Mouse (Mus musculus) NIH3T3 (cell line): ENCODE measurements around the gene Fig4.

Experiments used
- DNase-seq: peaks from one replicate; pipeline ENCODE4 v3.0.0-alpha.2; 2012; ENCODE audit warnings: low read depth

Gene Fig4

DNA sequence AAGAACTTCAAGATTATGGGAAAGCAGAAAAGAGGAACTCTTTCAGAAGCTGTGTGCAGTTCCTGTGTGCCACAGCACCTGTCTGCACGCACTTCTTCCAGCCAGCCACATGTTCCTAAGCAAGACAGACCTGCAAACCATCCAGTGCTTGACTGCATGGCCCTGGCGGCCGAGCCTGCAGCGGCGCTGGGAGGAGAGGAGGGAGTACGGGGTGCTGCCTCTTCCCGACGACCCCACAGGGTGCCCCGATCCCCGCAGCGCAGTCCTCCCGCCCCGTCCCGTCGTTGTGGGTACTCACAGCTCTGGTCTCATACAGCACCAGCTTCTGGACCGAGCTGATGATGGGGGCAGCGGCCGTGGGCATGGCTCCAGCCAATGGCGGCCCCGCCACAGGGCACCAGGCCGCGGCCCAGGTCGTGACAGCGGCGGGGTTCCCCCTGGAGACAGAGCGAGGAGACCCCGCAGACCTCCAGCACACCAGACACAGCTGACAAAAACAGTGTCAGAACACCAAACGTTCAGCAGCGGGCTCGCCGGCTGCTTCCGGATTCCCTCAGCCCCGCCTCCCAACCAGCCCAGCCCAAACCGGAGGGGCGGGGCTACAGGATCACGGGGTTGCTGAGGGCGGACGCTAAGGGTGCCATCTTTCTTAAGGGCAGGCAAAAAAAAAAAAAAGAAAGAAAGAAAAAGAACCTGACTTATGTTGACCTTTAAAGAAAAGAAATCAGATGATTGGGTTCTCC is at the start of gene Fig4:
Fig4 (minus strand) TSS at position 572 of the 743 bp plus-strand sequence.
- peak; percentile 97 for DNase-seq

DNA sequence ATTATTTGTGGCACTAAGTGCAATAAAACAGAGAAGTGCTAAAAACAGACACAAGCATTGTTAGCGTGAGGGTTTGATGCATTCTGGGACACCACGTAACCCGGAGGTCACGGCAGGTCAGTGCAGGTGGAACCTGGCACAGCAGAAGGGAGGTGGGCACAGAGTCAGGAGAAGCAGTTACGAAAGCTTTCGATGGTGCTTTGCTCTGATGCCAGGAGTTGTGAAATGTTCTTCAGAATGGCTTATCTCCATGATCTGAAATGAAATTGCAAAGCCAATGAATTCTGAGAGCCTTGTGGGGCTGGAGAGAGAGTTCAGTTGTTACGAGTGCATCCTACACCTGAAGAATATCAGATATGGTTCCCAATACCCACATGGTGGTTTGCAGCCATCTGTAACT is 38.3 kb upstream of the Fig4 start:
- DNase-seq = no peak

DNA sequence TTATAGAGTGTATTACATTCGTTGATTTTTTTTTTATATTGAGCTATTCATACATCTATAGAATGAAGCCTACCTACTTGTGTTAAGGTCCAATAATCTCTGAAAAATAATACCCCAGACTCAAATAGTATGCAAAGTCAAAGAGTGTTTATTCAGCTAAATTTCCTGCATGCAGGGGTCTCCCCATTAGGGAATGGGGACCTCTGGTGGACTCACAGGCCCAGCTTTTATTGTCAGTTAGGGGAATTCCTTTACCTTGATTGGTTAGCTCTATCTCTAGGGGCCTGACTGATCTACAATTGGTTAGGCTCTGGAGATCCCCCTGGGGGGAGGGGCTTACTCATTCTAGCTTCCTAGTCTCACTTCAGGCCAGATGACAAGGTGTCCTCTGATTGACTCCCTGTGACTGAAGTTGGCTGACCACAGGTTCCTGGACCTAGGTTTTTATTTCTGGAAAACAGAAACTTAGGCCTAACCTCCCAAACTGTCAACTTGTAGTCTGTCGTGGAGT is 29.5 kb upstream of the Fig4 start:
- DNase-seq = no peak

DNA sequence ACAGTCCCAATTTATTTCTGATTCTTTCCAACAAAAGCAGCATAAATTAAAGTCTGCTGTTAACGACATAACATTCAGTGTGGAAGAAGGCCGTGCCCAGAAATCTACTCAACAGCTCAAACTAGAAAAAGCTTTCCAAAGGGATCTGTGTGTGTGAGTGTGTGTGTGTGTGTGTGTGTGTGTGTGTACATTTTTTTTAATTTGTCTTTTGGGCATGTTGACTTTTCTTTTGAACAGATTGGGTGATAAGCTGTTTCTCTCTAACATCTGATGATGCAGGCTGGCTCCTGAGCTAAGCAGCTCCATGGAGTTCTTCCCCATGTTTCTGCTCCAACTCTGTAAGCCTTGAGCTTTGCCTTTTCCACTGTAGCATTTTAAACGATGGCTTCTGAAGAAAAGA is 12.8 kb upstream of the Fig4 start:
- no peak for DNase-seq

DNA sequence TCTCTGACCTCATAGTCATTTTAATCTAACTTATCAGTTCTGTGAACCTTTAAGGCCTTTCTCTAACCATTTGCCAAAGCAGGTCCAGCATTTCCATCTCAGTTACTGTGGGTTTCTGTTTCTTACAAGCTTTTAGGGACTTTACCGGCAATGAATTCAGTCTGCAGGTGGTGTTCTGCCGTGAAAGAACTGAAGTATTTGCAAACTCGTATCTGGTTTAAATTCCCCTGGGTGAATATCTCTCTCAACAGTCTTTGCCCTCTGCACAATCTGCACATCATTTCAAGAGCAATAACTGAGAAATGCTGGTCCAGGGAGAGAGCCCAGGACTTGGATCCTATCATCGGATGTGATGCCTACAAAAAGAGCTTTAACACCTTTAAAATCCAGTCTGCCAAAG is 5.1 kb upstream of the Fig4 start:
- DNase-seq = no peak

DNA sequence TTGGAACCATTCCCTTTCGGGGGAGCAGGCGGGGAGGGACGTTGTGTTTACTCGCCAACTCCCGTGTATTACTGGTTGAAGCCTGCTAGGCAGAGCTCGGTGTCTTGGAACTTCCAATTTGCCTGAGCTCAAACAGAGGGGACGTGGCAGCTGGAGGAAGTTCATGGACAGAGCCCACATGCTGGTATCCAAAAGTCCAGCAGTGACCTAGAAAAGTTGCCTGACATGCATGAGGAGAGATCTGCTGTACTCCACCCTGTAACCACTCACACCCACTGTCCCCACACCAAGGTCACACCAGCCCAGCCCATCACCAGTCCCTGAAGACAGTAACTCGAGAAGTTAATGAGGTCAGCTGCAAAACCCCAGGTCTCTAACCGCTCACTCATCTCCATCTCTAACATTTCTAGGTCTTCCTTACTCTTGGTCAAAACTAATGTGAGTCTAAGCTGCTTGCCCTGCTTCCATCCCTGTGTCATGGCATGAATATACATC is 1.9 kb upstream of the Fig4 start:
- no peak for DNase-seq

DNA sequence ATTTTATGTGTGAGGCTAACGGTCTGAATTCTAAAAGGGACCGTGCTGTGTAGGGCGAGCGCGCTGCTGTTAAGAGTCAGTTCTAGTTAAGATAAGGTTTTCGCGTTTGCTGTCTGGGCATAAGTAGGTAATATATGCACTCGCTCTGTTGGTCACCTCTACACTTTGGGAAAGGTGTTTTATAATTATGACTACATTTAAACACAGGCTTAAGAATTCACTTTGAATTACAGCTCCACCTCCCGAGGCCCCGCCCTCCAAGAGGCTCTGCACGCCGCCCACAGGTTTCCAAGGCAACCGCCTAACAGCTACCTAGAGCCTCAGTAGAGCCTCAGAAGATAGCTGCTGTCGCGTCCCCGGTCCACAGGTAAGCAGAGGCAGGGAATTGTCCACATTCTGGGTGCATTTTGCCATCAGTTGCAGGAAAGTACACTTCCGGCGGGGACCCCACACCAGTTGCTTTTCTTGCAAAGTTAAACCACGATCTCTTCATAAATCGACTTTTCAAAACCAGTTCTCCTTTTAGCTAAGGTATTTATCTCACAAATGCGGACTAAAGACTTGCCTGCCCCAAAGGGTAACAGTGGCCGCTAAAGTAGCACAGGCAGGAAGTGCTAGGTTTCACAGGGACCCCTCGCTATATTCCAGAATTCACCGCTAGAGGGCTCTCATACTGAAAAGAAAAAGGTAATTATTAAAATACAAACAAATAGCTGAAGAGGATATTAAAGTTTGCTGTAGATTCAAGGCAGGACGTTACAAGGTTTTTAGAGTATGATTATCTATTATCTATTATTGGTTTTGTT is 782 bp upstream of the Fig4 start, which contains the start of gene Ak9:
Ak9 (plus strand) TSS at position 342 of the 806 bp plus-strand sequence.
- peak; percentile 93 for DNase-seq

DNA sequence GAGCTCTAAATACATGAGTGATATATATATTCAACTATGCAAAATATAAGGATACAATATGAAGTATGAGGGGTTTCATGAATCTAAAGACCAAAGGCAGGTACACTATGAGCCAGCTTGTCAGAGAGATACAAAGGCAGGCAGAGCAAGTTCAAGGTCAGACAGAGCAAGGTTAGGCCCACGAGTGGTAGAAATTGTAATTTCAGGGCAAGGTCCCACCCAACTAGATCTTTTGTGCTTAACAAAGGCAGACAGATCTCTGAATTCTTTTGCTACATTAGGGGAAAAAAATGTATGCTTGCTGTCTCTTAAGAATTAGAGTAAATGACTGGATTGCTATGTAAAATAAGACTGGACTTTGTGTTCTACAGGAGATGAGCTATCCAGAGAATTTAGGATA is 2.9 kb downstream of the Fig4 start:
- DNase-seq = no peak

DNA sequence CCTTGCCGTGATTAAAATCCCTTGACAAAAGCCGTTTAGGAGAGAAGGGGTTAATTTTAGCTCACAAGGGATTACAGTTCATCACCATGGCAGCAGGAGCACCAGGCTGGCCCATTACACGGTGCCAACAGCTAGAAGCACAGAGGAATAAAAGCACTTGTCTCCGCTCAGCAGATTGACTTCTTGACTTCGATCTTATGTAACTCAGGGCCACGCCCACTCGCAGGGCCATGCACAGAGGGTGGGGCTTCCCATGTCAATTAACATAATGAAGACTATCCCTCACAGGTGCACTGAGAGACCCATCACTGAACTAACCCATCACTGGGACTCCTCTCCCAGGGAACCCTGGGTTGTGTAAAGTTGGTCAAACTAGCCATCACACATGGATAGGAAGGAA is 7.9 kb downstream of the Fig4 start:
- DNase-seq = no peak

DNA sequence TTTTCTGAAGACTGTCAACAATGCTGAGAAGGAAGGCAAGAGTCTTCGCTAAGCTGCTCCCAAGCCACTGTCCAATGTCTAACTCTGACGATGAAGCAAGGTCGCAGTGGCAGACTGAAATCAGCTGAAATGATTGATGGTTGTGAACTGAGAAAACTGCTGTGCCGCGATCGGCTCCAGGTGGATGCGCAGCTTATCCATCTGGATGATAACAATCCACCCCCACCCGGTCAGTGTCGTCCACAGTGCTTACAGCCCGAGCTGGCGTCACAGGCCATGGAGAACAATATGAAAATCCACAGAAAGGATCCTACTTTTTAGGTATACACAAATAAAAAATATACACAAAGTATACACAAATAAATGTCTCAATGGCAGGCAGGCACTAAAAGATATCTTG is 8.3 kb downstream of the Fig4 start:
- DNase-seq = no peak

DNA sequence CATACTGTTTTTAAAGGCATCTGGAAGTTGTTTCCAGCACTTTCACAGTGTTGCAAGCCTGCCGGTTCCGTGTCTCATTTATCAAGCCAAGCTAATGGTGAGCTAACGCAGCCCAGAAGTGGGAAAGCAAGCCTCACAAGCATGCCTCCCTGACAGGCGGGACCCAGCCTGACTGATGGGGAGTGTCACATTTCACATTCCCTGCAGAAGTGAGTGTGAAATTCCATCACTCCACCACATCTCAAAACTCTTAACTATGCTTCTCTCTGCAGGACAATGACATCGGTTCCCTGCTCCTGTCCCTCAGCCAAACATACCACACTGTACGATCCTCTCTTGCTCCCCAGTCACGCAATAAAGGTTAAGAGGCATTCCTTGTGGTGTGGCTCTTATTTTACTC is 10.0 kb downstream of the Fig4 start:
- DNase-seq = peak; percentile 93

DNA sequence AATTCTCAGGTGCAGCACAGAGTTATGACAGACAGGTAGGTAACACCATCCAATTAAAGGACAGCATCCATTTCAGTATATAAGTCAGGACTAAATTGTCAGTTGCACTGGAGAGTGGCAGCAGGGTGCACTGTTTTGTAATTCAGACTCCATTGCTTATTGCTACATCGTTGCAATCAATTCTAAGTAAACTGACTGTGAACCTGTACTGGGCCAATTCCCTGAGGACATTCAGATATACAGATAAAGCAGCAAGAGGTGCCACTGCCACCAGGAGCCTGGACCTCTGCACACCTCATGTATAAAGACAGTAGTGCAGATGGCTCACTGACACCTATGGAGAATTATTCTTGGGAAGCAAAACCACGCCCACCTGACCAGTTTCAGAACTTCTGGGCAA is 12.0 kb downstream of the Fig4 start:
- DNase-seq = no peak

DNA sequence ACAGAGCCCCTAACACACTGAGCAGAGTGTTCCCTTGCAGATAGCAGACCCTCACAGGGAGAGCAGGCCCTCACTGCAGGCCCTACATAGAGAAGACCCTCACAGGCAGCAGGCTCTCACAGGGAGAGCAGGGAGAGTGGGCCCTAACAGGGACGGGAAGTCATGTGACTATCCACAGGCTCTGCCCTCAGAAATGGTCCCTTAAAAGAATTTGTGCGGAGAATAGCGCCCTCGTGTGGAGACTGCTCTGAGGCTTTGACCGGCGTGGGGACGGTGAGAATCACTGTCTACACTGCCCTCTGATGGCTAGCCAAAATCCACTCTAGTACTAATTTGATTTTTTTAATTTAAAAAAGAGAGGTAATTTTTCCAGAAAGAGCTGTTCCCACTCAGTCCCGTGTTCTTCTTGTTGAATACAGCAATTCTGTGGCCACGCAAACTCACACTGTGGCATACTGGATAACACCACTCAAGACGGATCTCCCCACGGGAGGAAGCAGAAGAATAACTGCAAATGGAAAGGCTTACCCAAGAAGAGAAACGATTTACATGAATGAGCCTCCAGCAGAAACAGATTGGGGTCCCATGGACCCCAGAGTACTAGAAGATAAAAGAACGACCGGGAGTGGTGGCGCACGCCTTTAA is 14.2 kb downstream of the Fig4 start:
- DNase-seq = peak; percentile 95

DNA sequence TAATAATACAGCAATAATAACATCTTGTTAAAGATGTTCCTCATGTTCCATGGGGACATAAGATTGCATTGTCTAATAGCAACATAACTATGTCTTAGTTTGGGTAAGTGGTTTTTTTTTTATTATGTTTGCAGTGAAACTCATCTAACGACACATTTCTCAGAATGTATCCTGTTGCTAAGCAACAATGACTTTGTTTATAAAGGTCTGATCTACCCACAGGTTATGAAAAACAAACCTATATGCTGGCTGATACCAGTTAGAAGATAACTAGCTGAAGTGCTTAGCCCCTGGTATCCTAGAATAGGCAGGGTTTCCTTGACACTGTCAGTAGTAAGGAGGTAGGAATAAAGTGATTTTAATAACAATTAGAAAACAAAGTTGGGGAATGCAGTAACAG is 15.0 kb downstream of the Fig4 start:
- no peak for DNase-seq

DNA sequence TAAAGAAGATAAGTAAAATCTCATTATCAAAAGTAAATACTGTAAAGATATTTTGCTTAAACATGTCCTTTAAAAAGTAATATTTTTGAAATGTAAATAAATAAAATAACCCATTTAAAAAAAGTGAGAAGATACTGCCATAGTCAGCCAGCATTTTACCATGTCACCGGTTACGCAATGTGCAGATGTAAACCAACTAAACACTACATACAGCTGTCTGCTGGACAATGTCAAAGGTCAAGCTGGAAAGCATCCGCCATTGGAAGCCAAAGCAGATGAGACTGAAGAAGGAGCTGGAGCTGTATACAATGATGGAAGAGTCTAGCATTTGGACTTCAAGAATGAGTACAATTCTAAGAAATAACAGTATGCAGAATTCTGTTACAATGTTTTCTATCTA is 15.4 kb downstream of the Fig4 start:
- peak; percentile 42 for DNase-seq

DNA sequence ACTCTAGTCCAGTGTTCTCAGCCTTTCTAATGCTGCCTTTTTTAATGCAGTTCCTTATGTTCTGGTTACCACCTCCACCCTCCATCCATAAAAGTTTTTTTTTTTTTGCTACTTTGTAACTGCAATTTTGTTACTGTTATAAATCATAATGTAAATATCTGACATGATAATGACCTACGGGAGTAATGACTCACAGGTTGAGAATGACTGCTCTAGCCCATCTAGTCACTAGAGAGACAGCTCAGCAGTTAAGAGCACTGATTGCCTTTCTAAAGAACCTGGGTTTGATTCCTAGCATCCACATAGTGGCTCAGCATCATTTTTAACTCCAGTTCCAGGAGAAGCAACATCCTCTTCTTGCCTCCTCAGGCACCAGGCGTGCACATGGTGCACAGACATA is 21.0 kb downstream of the Fig4 start:
- DNase-seq = peak; percentile 59

DNA sequence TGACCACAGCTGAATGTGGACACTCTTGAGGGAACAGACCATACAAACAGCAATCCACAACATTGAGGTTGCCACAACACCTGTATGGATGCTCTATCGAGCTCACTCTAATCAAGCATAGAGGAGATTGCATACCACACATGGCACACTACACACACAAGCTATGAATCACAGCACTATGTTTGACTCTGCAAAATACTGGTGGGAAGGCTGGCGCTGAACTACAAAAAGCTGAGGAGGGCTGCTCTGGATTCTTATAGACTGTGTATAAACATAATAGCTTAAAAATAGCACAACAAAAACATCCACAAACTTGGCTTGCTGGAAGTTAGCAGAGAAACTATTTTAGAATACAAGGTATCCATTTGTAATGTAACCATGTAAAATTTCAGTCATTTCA is 22.3 kb downstream of the Fig4 start:
- DNase-seq = peak; percentile 16

DNA sequence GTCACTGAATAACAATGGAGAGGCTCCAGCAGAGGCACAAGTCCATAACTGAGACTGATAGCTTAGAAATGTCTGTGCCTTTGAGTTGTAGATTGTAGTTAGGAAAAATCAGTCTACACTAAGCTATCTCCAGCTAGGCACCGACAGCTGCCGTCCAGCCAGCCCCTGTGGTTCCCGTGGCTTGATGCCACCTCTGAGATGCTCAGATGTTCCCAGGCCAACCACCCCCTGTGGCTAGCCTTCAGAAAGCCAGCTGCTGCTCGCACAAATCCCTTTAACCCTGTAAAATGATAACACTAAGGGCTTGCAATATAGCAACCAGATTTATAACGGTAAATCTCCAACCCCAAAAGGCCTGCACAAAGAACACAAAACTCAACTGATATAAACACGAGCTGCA is 22.9 kb downstream of the Fig4 start:
- no peak for DNase-seq

DNA sequence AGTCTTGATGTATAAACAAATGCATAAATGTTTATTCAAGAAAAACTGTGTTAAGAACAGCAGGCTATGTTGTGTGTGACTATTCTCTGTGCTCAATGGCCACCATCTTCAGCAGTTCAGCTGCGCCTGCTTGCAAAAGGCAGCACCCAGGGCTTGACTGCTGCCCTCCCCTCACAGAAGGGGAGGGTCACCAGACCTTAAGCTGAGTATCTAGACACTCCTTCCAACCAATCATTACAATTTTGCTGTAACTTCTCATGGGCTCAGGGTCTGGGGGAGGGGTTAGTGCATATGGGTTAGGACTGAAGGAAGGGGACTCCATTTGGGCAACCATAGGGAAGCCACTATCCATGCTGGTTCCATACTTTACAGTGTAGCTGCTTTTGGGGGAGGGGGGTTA is 24.3 kb downstream of the Fig4 start:
- DNase-seq = no peak

DNA sequence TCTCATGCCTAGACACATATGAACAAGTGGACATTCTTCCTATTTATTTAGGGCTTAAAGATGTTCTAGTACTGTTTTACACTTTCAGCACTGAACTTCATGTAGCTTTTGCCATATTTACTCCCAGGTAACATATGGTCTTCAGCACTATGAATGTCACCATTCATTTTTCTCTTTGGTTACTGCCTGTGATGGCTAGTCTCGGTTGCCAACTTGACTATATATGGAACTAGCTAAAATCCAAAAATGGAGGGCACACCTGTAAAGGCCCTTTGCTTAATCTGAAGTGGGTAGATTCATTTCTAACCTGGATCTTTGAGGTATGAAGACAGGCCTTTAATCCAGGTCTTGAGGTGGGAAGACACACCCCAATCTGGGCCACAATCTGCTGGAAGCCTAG is 28.2 kb downstream of the Fig4 start:
- no peak for DNase-seq

DNA sequence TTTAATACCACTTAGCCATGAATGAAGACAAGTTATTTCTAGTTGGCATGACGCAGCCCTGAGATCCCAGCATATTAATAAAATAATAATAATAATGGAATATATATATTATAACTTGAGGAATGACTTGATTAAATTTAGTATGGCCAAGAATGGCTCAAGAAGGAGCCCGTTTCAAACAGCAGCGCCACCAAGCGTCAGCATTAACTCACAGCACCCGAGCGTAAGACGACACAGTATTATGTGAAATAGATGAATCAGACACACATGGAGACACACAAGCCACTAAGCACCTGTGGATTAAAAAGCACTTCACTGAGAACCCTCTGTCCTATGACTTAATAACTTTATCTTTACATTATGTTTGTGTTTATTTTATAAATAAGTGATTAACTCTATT is 31.2 kb downstream of the Fig4 start:
- DNase-seq = peak; percentile 62

DNA sequence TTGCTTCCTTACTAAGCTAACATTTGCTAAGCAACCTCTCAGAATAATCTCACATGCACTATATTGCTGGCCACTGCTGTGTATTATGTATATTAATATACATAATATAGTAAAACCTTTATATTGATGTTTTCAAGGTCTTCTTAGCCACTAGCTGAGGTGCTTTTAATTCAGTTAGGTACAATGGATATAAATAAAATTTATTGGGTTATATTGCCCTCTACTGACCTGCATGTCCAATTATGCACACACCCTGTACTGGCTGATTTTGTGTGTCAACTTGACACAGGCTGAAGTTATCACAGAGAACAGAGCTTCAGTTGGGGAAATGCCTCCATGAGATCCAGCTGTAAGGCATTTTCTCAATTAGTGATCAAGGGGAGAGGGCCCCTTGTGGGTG is 41.2 kb downstream of the Fig4 start:
- DNase-seq = no peak

DNA sequence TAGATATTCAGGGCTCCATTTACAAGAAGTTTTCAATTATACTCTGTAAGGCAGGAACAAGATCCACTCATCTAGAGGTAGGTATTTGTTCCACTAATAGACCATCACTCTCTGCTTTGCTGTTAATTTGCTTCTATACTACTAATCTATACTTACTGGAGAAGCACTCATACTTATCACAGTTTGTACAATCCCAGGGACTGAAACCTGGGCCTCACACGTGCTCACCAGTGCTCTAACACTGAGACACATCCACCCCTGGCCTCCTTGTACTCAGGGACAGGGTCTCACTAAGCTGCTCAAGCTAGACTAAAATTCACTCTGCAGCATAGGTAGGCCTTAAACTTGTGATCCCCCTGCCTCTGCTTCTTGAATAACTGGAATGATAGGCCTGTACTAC is 41.8 kb downstream of the Fig4 start:
- DNase-seq = no peak
